Mouse (Mus musculus) forebrain, embryonic 11.5 days (tissue): ENCODE results near the gene Sat1. TPM values are rescaled to one million over a fixed set of nuclear protein-coding genes. Genes with fewer than 3 reads are reported as not detected.
"Not testable (repeated sequence)": the region's sequence is repeated elsewhere in the genome, so short reads cannot be mapped to it uniquely, and the experiment has no call there.

Source experiments
- ATAC-seq: fragments of 200-750 bp; cut with Nextera tagmentation; replicated peaks from 2 replicates; pipeline ENCODE4 v1.8.0; 2017; ENCODE audit warnings: moderate TSS enrichment; ENCODE audit not compliant: low FRiP score
- DNase-seq: peaks from one replicate; pipeline ENCODE4 v3.0.0-alpha.2; 2017; ENCODE audit warnings: low spot score
- H3K27ac ChIP-seq: fragments of 300-500 bp; sonication (generic); 2 replicates; pipeline ENCODE4 v1.5.1; 2014; ENCODE audit warnings: low read depth, low read length
- H3K27me3 ChIP-seq: fragments of 300-500 bp; sonication (generic); 2 replicates; pipeline ENCODE4 v1.6.1; 2014; ENCODE audit warnings: mild to moderate bottlenecking, low read length, mixed read lengths; ENCODE audit not compliant: control insufficient read depth, insufficient read depth
- H3K36me3 ChIP-seq: fragments of 300-500 bp; sonication (generic); 2 replicates; pipeline ENCODE4 v1.6.1; 2014; ENCODE audit warnings: mild to moderate bottlenecking, low read length, moderate library complexity, mixed read lengths; ENCODE audit not compliant: control insufficient read depth, insufficient read depth
- H3K4me1 ChIP-seq: fragments of 300-500 bp; sonication (generic); replicated peaks from 2 replicates; pipeline ENCODE4 v1.6.1; 2014; ENCODE audit warnings: low read length, mixed read lengths; ENCODE audit not compliant: control insufficient read depth, insufficient read depth
- H3K4me2 ChIP-seq: fragments of 300-500 bp; sonication (generic); 2 replicates; pipeline ENCODE4 v1.6.1; 2014; ENCODE audit warnings: low read depth, mild to moderate bottlenecking, low read length, moderate library complexity, mixed read lengths; ENCODE audit not compliant: severe bottlenecking
- H3K4me3 ChIP-seq: fragments of 300-500 bp; sonication (generic); 2 replicates; pipeline ENCODE4 v1.5.1; 2014; ENCODE audit warnings: low read depth, low read length
- H3K9ac ChIP-seq: fragments of 300-500 bp; sonication (generic); 2 replicates; pipeline ENCODE4 v1.6.1; 2014; ENCODE audit warnings: low read length
- H3K9me3 ChIP-seq: fragments of 300-500 bp; sonication (generic); 2 replicates; pipeline ENCODE4 v1.6.1; 2016; ENCODE audit warnings: low read length, mixed read lengths; ENCODE audit not compliant: control insufficient read depth
- WGBS: fragments of 180-500 bp; shearing (Covaris S2); extraction: QIAGEN DNeasy Blood & Tissue Kit; methylation state at CpG from one replicate; pipeline ENCODE4 v1.1.7; 2014; 5-methylcytosine and 5-hydroxymethylcytosine counted together
- polyA plus RNA-seq: library from polyadenylated mRNA; unstranded; fragments of >200 nt; fragmentation: Nextera tagmentation; extraction: Ambion mirVana; gene quantifications from 2 replicates; pipeline ENCODE4 v1.2.1, GENCODE M21; 2014

Gene Sat1
- polyA plus RNA-seq, 1 experiment from 2014 or later: 64.3 TPM

DNA sequence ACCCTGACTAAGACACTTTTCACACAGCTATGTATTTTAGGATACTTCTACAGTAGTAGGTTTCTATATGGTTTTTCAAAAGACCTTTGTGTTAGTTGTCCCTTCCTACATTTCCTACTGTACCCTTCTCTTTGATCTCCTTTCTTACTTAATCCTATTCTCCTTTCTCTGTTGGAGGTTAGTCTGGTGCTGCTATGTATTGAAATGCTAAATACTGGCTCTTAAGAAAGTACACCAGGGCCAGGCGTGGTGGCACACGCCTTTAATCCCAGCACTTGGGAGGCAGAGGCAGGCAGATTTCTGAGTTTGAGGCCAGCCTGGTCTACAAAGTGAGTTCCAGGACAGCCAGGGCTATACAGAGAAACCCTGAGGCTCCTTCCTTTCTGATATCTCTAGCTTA is 10.8 kb downstream of the Sat1 start:
- not testable (repeated sequence) for H3K4me1 ChIP-seq, H3K4me2 ChIP-seq, H3K4me3 ChIP-seq, H3K36me3 ChIP-seq, H3K9me3 ChIP-seq, H3K27me3 ChIP-seq, H3K9ac ChIP-seq, ATAC-seq, H3K27ac ChIP-seq, DNase-seq
- WGBS: 86% methylated on average over 2 of the region's 2 CpGs

DNA sequence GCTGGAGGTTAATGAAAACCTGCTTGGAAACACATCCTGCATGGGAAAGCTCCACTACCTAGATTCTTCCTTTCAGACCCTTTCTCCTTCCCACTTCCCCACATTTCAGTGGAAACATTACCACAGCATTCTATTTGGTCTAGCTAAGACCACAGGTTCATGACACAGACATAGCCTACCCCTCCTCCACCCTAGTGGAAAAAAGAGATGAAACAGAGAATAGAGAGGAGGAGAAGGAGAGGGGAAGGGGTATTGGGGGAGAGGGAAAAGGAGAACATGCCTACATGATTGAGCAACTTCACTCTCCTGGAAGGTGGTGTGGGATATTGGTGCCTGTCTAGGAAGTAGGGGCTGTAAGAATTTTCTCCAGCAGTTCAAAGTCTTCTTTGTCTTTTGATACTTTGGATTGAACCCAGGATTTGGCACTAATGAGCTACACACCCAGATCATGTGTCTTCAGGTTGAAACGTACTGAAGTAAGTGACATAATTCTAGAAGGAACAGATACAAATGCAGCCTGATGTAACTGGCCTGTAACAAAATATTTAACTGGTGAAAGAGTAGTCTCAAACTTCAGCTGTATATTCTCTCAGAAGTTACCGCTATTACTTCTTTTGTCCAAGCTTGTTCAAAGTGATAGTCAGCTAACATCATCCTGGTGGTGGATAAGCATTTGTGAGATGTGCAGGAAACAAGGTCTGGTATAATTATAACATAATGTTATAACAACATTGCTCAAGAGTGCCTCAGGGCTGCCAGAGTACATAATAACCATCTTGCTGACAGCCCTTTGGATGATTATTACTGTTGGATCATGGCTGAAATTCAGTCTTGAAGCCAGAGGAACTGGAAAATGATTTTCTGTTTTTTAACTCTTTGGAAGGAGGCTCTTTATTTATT is 13.6 kb downstream of the Sat1 start:
- Histone ChIP-seq H3K4me1 (no peaks in the 10 kb centered on the region), H3K9ac (no peak overlapping the region), H3K9me3 (no peaks in the 10 kb centered on the region), H3K27ac (no peak overlapping the region), H3K27me3 (no peaks in the 10 kb centered on the region), H3K36me3 (no peaks in the 10 kb centered on the region), H3K4me3 (no peak overlapping the region), H3K4me2 (no peak overlapping the region)
- ATAC-seq (no peak), DNase-seq (no peak)
- WGBS: 64% methylated on average over 2 of the region's 2 CpGs

DNA sequence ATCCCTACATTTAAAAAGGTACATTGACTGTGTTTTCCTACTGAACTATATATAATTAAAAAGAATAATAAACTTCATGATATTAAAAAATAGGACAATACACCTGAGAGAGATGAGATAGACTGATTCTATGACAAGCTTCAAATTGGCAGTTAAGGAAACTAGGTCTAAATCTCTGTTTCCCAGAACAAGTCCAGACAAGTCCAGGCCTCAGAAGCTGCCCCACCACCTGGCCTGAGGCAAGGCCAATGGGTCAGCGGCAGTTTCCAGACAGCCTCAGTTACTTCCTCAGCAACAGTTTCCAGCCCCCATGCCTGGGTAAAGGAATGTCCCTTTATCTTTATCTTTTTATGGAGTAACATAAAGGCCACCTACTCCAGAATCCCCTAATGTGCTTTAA is 14.4 kb downstream of the Sat1 start:
- DNase-seq: no peak

DNA sequence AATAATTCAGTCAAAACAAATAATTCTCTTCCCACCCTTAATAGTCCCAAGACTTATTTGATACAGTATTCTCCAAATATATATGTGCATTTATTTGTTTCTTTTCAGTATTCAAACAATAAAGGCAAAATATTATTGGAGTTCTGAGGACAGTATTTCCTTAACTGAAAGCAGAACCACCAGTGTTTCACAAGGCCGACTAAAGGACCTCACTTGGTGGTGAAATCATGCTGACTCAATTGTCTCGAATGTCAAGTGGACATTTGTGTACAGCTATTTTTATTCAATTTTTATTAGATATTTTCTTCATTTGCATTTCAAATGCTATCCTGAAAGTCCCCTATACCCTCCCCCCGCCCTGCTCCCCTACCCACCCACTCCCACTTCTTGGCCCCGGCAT is 21.3 kb downstream of the Sat1 start:
- Histone ChIP-seq H3K9me3 (no peaks in the 10 kb centered on the region), H3K27me3 (no peaks in the 10 kb centered on the region), H3K27ac (no peak overlapping the region), H3K9ac (no peak overlapping the region), H3K4me3 (no peak overlapping the region), H3K4me1 (no peaks in the 10 kb centered on the region), H3K36me3 (no peaks in the 10 kb centered on the region), H3K4me2 (no peak overlapping the region)
- ATAC-seq (no peak), DNase-seq (no peak)
- WGBS: 86% methylated on average over 4 of the region's 4 CpGs

More for the DNA sequence above, 14.4 kb downstream of the Sat1 start:
- no peaks in the 10 kb centered on the region for H3K4me1 ChIP-seq
- H3K27ac ChIP-seq: no peak overlapping the region
- H3K4me3 ChIP-seq: no peak overlapping the region
- no peaks in the 10 kb centered on the region for H3K9me3 ChIP-seq
- no peak overlapping the region for H3K4me2 ChIP-seq
- no peaks in the 10 kb centered on the region for H3K27me3 ChIP-seq
- 74% methylated on average over 1 of the region's 1 CpGs for WGBS
- H3K36me3 ChIP-seq: no peaks in the 10 kb centered on the region
- no peak for ATAC-seq
- no peak overlapping the region for H3K9ac ChIP-seq

DNA sequence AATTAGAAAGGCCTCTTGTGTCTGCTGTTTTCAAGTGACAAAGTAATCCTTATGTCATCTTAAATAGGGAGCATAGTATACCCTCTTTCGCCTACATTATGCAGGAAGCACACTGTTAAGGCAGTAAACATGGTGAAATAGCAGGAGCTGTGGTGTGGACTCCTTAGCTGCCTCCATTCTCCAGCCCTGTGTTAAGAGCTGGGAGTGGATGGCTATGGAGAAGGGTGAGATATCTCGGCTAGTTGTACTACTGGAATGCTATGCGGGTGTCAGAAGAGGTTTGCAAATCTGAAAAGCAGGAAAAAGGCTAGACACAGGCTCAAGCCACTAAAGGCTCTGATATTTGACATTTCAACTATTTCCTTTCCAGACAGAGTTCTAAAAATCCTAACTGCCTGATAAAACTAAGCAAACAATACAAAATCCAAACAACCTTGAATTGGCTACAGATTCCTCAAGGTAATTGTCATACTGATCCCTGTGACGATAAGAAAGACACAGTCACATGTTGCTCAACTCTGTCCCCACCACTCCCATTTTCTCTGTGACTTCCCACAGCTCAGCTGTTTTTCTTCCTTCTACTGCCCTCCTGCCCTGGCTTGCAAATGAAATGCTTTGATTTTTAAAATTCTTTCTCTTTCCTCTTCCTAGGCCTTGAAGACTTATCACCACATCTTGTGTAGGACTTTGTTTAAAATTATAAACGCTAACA is 22.4 kb downstream of the Sat1 start:
- H3K36me3 ChIP-seq: no peaks in the 10 kb centered on the region
- 82% methylated on average over 5 of the region's 5 CpGs for WGBS
- H3K27me3 ChIP-seq: no peaks in the 10 kb centered on the region
- DNase-seq (no peak), ATAC-seq (no peak)
- no peak overlapping the region for H3K4me3 ChIP-seq
- no peak overlapping the region for H3K27ac ChIP-seq
- no peak overlapping the region for H3K4me2 ChIP-seq
- H3K9me3 ChIP-seq: no peaks in the 10 kb centered on the region
- no peaks in the 10 kb centered on the region for H3K4me1 ChIP-seq
- no peak overlapping the region for H3K9ac ChIP-seq

DNA sequence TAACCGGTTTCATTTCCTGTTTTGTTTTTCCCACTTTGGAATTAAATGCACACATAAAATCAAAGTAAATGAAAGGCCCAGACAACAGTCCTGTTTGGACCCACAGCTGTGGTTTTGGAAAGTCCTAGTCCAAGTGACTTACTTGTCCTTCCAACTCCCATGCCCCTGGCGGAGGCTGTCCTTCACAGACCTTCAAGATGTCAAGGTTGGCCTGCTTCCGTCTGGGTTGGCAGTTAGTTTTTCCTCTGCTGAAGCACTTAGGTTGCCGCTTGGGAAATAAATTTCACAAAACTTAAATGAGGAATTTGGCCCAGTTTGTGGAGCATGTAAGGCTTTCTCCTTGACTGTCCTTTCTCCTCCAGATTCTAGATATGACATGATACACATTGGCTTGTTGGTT is 24.3 kb downstream of the Sat1 start:
- H3K9ac ChIP-seq: no peak overlapping the region
- WGBS: 86% methylated on average over 4 of the region's 4 CpGs
- DNase-seq (no peak), ATAC-seq (no peak)
- H3K4me3 ChIP-seq: no peak overlapping the region
- no peaks in the 10 kb centered on the region for H3K27me3 ChIP-seq
- H3K27ac ChIP-seq: no peak overlapping the region
- H3K9me3 ChIP-seq: no peaks in the 10 kb centered on the region
- H3K4me1 ChIP-seq: no peaks in the 10 kb centered on the region
- H3K36me3 ChIP-seq: no peaks in the 10 kb centered on the region
- no peak overlapping the region for H3K4me2 ChIP-seq

DNA sequence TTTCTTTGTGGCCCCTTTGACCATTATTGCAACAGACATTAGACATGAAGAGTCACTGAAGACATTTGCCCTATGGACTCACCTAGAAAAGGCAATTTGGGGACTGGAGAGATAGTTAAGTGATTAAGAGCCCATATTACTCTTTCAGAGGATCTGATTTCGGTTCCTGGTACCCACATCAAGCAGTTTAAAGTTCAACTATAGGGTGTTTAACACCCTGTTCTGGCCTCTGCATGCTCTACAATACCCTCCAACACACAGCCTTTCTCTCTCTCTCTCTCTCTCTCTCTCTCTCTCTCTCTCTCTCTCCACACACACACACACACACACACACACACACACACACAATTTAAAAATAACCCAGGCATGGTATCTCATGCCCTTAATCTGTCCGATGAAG is 38.6 kb downstream of the Sat1 start:
- Histone ChIP-seq H3K36me3 (no peaks in the 10 kb centered on the region), H3K9me3 (no peaks in the 10 kb centered on the region), H3K27ac (no peak overlapping the region), H3K4me1 (no peaks in the 10 kb centered on the region), H3K27me3 (no peaks in the 10 kb centered on the region), H3K9ac (no peak overlapping the region), H3K4me2 (no peak overlapping the region), H3K4me3 (no peak overlapping the region)
- ATAC-seq (no peak), DNase-seq (no peak)
- 79% methylated on average over 2 of the region's 2 CpGs for WGBS

DNA sequence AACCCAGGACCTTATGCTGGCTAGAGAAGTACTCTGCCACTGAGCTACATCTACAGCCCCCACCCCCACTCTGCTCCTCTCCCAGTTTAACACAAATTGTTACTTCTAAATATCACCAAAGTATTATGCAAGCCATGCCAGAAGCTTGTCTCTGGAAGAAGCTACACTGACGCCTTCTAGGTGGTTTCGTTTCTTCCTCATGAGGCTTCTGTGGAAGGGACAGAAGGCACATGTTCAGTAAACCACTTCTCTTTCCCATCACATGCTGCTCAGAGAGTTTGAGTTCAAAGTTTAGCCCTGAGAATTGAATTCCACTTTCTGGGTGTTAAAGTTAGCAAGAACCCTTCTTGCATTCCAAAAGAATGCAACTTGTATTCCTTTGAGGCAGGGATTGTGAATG is 39.0 kb downstream of the Sat1 start:
- ATAC-seq: no peak

More for the DNA sequence above, 39.0 kb downstream of the Sat1 start:
- H3K4me1 ChIP-seq: no peaks in the 10 kb centered on the region
- no peak overlapping the region for H3K9ac ChIP-seq
- no peak overlapping the region for H3K4me2 ChIP-seq
- DNase-seq: no peak
- H3K27me3 ChIP-seq: no peaks in the 10 kb centered on the region
- 85% methylated on average over 2 of the region's 2 CpGs for WGBS
- H3K9me3 ChIP-seq: no peaks in the 10 kb centered on the region
- H3K27ac ChIP-seq: no peak overlapping the region
- H3K4me3 ChIP-seq: no peak overlapping the region
- H3K36me3 ChIP-seq: no peaks in the 10 kb centered on the region
